Mouse (Mus musculus) heart, postnatal 25 days (tissue): ENCODE measurements around the gene Crim1. TPM values are rescaled to one million over a fixed set of nuclear protein-coding genes. Genes with fewer than 3 reads are reported as not detected.

Experiments used
- DNase-seq: peaks from one replicate; pipeline ENCODE4 v3.0.0; 2022; ENCODE audit warnings: low spot score
- intact Hi-C: fragments of 180-260 bp; cut with DNase I; formaldehyde crosslinking; loops from one replicate; pipeline ENCODE4 v1.15.1; 2025
- total RNA-seq, 2 experiments: library from RNA; stranded (reverse); gene quantifications; 2 replicates each; pipeline ENCODE4 v1.2.3; 2021

The Crim1 gene
- total RNA-seq: 10 to 100 TPM; 45.2 to 48.7 TPM

DNA sequence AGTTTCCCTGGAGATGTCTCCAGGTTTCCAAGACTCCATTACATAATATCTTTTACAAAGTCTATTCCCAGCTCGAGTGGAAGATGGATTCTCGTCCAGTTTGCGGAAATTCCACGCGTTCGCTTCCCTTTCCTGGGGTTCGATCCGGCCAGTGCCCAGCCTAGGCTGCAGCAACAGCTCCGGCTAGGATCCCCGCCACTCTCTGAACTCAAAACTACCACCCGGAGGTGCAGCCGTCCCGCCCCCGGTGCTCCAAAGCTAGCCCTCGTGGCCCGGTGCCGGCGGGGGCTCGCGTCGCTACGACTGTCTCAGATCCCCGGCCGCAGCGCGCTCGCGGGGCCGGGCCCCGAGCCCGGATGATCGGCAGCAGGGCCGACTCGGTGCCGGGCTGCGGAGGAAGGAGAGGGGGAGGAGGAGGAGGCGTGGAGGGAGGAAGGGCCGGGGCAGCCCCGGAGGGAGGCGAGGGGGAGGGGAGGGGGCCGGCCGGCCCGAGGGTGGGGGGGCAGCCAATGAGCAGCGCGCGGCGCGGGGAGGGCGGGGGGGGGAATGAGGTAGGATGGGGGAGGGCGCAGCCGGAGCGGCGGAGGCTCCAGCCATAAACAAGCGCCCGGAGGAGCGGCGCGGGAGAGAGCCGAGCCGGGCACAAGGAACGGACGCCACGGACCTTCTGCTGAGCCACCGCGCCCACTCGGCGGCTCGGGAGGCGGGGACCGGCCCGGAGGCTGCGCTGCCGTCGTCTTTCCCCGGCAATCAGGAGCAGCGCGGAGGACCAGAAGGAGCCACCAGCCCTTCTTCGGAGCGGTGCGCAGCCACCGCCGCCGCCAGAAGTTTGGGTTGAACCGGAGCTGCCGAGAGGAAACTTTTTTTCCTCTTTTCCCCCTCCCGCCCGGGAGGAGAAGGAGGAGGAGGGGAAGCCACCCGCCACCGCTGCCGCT is at the start of gene Crim1:
Crim1 (plus strand) TSS at position 623 of the 935 bp plus-strand sequence.
- intact Hi-C loops: loop anchor here (5.0 to 10.0 kb wide), 4 partner anchors 42 to 405 kb away; partner anchors contain the start of gene Fez2
- DNase-seq: peak; percentile 73

GRCm38 (mm10) chr17:78151479-78152282 is 48.4 kb upstream of the Crim1 start:
- intact Hi-C loops: no loop called here
- DNase-seq: no peak

DNA sequence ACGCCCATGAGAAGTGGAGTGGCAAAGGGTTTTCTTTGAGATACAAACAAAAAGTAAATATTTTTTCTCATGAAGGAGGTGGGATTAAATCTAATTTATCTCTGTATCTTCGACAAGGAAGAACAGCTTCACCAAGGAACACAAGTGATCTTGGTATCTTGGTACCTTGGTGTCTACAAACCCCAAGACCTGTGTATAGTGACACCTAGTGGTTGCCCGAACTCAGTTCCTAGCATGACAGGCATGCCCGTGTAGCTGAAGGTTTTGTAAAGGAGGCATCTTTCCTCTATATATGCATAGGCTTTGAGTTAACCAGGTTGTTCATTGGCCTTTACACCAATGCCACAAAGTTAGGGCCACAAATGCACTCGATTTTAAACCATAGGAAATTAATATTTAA is 36.8 kb upstream of the Crim1 start:
- no peak for DNase-seq

DNA sequence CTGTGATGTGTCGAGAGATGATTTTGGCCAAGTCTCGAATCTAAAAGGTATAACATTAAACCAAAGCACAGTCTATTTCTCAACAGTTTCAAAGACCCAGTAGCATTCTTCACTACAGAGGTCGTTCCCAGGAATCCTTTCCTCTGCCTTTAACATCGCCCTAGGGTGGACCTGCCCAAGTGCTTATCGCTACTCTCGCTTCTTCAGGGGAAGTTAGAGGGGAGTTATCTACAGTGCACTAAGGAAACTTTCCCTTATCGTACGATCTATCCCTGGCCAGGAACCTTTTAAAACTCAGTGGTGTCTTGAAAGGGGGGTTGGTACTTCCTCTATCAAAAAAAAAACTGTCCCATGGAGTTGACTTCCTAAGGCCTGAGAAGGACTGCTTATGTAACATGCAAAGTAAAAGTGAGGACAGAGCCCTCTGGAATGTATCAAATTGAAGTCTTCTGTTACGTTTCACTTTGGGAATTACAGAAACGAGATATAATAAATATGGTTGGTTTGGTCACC is 36.3 kb upstream of the Crim1 start:
- intact Hi-C loops: no loop called here
- DNase-seq: no peak

More for the DNA sequence above, 36.8 kb upstream of the Crim1 start:
- intact Hi-C loops: no loop called here

DNA sequence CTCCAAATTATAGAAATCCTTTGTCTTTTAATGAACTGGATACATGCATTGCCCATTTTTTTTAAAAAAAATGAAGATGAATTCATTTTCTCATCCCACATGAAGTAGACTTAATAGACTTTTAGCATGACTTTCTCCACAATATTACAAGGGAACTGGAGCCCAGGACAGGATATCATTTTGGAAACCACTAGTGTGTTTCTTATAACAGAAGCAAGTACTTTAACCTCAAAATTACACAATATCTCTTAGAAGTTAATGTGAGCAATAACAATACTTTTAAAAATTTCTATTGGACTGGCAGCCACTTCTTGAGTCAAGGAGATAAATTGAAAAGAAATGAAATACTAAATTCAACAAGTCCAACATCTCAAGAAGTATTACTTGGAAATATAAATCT is 34.2 kb upstream of the Crim1 start:
- DNase-seq: no peak
- intact Hi-C loops: no loop called here

DNA sequence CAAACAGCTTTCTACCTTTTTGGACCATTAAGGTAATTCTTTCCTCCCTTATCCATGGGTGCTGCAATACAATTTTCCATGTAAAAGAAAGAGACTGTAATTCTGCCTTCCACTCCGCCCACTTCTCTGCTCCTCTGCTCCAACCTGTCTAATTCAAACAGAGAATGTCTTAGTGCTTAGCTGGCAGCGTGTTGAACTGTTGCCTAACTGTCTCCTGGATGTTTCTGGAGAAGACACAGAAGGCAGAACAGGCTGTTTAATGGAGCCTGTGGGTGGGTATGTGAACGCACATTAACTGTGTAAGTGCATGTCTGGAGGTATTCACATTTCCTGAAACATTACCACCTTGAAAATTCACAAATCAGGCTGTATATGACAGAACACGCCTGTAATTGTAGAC is 33.5 kb upstream of the Crim1 start:
- intact Hi-C loops: no loop called here
- no peak for DNase-seq

DNA sequence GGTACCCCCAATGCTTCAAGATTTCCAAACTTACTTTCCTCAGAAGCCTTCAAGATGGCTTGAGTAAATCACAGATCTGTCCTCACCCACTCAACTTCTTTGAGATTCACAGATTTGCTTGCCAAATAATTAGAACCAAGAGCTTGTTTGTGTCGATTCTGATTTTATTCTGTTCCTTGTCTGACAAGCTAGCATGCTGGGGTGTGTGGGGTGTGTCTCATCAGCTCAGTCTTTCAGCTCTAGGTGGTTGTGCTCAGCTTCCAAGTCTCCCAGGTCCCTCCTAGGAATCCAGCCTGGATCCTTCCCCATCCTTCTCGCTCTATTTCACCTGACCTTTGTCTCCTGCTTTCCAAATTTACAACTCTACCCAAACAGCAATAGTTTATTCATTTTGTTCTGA is 27.7 kb upstream of the Crim1 start:
- no peak for DNase-seq
- intact Hi-C loops: no loop called here

GRCm38 (mm10) chr17:78180766-78181165 is 19.3 kb upstream of the Crim1 start:
- no peak for DNase-seq
- intact Hi-C loops: no loop called here

GRCm38 (mm10) chr17:78196184-78196583 is 3.9 kb upstream of the Crim1 start:
- no peak for DNase-seq
- intact Hi-C loops: loop anchor here (2.0 to 10.0 kb wide), 4 partner anchors 103 to 409 kb away; partner anchors contain the start of gene Fez2

GRCm38 (mm10) chr17:78197111-78197510 is 2.9 kb upstream of the Crim1 start:
- intact Hi-C loops: loop anchor here (1.0 to 10.0 kb wide), 6 partner anchors 102 to 408 kb away; partner anchors contain the start of gene Fez2
- DNase-seq: peak; percentile 27

DNA sequence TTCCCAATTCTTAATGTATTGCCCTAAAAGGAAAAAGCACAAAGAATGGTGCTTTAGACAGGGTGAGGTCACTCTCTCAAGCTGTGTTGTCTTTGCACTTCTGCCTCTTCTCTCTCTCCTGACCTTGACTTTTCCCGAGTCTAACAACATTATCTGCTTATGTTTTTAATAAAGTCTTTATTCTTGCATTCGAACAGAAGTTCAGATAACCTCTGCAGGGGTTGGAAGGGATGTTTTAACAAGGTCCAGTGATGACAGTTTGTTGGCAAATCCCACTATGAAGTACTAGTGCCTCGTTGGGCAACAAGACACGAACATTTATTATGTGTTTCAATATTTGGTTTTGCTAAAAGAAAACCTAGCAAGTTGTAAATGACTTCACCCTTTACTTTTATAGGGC is 1.9 kb upstream of the Crim1 start:
- intact Hi-C loops: loop anchor here (5.0 to 10.0 kb wide), 3 partner anchors 164 to 407 kb away; partner anchors contain the start of gene Fez2
- DNase-seq: no peak

DNA sequence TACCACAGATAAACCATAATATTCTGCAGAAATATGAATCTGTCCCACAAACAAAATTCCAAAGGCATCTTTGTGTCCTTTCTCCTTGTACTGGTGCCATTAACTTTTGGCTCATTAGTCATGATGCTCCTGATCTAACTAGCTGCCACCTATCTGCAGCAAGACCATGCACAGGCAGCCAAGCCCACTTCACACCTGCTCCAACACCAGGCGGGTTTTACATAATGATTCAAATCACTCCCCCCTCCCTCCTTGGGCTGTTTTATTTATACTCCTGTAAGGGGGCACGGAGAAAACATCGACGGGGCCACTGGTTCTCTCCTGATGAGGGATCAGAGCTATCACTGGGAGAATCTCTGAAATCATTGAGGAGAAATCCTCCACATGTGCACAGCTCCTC is 1.2 kb upstream of the Crim1 start:
- intact Hi-C loops: loop anchor here (5.0 to 10.0 kb wide), 3 partner anchors 163 to 406 kb away; partner anchors contain the start of gene Fez2
- no peak for DNase-seq

DNA sequence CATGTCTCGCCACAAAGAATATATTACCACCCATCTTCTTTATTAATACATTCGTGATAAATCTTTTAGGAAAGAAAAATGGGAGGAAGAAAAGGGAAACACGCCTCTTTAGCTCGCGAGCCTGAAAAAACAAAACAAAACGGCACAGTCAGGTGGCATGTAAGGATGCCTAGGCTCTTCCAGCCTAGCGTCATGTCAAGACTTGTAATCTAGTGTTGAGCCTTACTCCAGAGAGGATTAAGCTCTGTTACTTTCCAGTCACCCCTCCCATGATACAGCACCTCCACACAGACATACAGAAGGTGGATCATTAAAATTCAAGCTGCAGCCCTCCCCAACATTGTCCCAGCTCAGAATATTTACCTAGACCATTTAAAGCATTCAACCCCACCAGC is 820 bp upstream of the Crim1 start:
- intact Hi-C loops: loop anchor here (5.0 to 10.0 kb wide), 3 partner anchors 163 to 406 kb away; partner anchors contain the start of gene Fez2
- no peak for DNase-seq

GRCm38 (mm10) chr17:78200561-78201220 is 643 bp downstream of the Crim1 start:
- peak; percentile 23 for DNase-seq

GRCm38 (mm10) chr17:78201221-78202058 is 1.4 kb downstream of the Crim1 start:
- no peak for DNase-seq
- intact Hi-C loops: loop anchor here (5.0 kb wide), 1 partner anchor 41 kb away; no protein-coding TSS in a partner anchor

More at GRCm38 (mm10) chr17:78200561-78201220, 643 bp downstream of the Crim1 start:
- intact Hi-C loops: loop anchor here (5.0 kb wide), 1 partner anchor 42 kb away; no protein-coding TSS in a partner anchor

- no peak for DNase-seq
- intact Hi-C loops: loop anchor here (5.0 kb wide), 1 partner anchor 40 kb away; no protein-coding TSS in a partner anchor
Measured at GRCm38 (mm10) chr17:78202221-78202620, 2.2 kb downstream of the Crim1 start.

GRCm38 (mm10) chr17:78202756-78203155 is 2.7 kb downstream of the Crim1 start:
- intact Hi-C loops: loop anchor here (5.0 kb wide), 1 partner anchor 40 kb away; no protein-coding TSS in a partner anchor
- DNase-seq: no peak

DNA sequence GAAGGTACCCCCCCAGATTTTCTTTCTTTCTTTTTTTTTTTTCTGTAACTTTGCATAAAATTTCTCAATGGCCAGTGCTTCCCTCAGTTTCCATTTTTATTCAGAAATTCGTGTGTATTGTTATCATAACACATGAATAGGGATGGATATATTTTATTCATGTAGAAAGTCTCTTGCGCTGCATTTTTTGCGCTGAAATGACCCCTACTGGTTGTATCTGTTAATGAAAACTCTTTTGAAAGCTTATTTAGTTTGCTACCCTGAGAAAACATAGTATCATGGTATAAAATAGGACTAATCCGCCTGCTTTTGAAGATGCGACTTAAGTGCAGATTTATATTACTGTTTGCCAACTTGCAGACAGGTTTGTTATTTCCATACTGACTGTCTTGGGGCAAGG is 3.4 kb downstream of the Crim1 start:
- no peak for DNase-seq
- intact Hi-C loops: loop anchor here (5.0 kb wide), 1 partner anchor 39 kb away; no protein-coding TSS in a partner anchor
